Mouse (Mus musculus) testis, adult 2 months (tissue): ENCODE data around the gene Cebpa. TPM values are rescaled to one million over a fixed set of nuclear protein-coding genes. Genes with fewer than 3 reads are reported as not detected.

ENCODE experiments used
- H3K27ac ChIP-seq: fragments of 200-500 bp; 2 replicates; pipeline ENCODE4 v1.5.1; 2012; ENCODE audit warnings: low read depth, low read length; ENCODE audit not compliant: control insufficient read depth, insufficient read depth
- H3K27me3 ChIP-seq: fragments of 200-500 bp; 2 replicates; pipeline ENCODE4 v1.6.1; 2012; ENCODE audit warnings: mild to moderate bottlenecking, low read length, moderate library complexity; ENCODE audit not compliant: control insufficient read depth, insufficient read depth
- H3K36me3 ChIP-seq: fragments of 200-500 bp; 2 replicates; pipeline ENCODE4 v1.6.1; 2012; ENCODE audit warnings: mild to moderate bottlenecking, low read length; ENCODE audit not compliant: control insufficient read depth, insufficient read depth
- H3K4me1 ChIP-seq: fragments of 200-500 bp; 2 replicates; pipeline ENCODE4 v1.6.1; 2012; ENCODE audit warnings: low read length; ENCODE audit not compliant: control insufficient read depth, insufficient read depth
- H3K4me3 ChIP-seq: fragments of 200-500 bp; 2 replicates; pipeline ENCODE4 v1.5.1; 2012; ENCODE audit warnings: low read depth, mild to moderate bottlenecking, low read length, moderate library complexity, mixed read lengths; ENCODE audit not compliant: control insufficient read depth
- CTCF ChIP-seq: fragments of 200-500 bp; IDR thresholded peaks from 2 replicates; pipeline ENCODE4 v1.5.1; 2012; ENCODE audit warnings: low read depth, mild to moderate bottlenecking, inconsistent platforms, low read length, moderate library complexity; ENCODE audit not compliant: control insufficient read depth, insufficient read depth, insufficient replicate concordance
- POLR2A ChIP-seq: fragments of 200-500 bp; IDR thresholded peaks from 2 replicates; pipeline ENCODE4 v1.6.1; 2012; ENCODE audit warnings: low read depth, mild to moderate bottlenecking, inconsistent platforms, low read length, moderate library complexity; ENCODE audit not compliant: control insufficient read depth
- polyA plus RNA-seq: library from polyadenylated mRNA; depleted of rRNA; stranded (reverse); fragments of >200 nt; gene quantifications from 2 replicates; pipeline ENCODE4 v1.2.3, GENCODE M21; 2012

The Cebpa gene
- polyA plus RNA-seq, 1 experiment: 1.7 TPM

- no peak overlapping the region for H3K27ac ChIP-seq
- no peak overlapping the region for H3K4me3 ChIP-seq
- TF ChIP-seq POLR2A (no peak), CTCF (no peak)
- H3K36me3 ChIP-seq: no peaks in the 10 kb centered on the region
- H3K27me3 ChIP-seq: no peaks in the 10 kb centered on the region
- H3K4me1 ChIP-seq: no peaks in the 10 kb centered on the region
These were observed 6.9 kb downstream of the Cebpa start for GRCm38 (mm10) chr7:35125971-35126370.

- Histone ChIP-seq H3K4me1 (no peaks in the 10 kb centered on the region), H3K36me3 (no peaks in the 10 kb centered on the region), H3K4me3 (no peak overlapping the region), H3K27ac (no peak overlapping the region), H3K27me3 (no peaks in the 10 kb centered on the region)
- TF ChIP-seq POLR2A (no peak), CTCF (no peak)
These were observed 7.9 kb downstream of the Cebpa start for GRCm38 (mm10) chr7:35127001-35127400.

GRCm38 (mm10) chr7:35127721-35128120, 8.6 kb downstream of the Cebpa start:
- no peaks in the 10 kb centered on the region for H3K36me3 ChIP-seq
- no peaks in the 10 kb centered on the region for H3K27me3 ChIP-seq

GRCm38 (mm10) chr7:35128677-35129567, 9.8 kb downstream of the Cebpa start:
- no peak overlapping the region for H3K27ac ChIP-seq
- H3K36me3 ChIP-seq: no peaks in the 10 kb centered on the region
- H3K27me3 ChIP-seq: no peaks in the 10 kb centered on the region

More at GRCm38 (mm10) chr7:35127721-35128120, 8.6 kb downstream of the Cebpa start:
- Histone ChIP-seq H3K4me3 (no peak overlapping the region), H3K27ac (no peak overlapping the region), H3K4me1 (no peaks in the 10 kb centered on the region)
- TF ChIP-seq CTCF: no peak

GRCm38 (mm10) chr7:35130059-35130738, 11.1 kb downstream of the Cebpa start:
- no peak overlapping the region for H3K27ac ChIP-seq

More at GRCm38 (mm10) chr7:35128677-35129567, 9.8 kb downstream of the Cebpa start:
- TF ChIP-seq CTCF (no peak), POLR2A (no peak)
- H3K4me3 ChIP-seq: no peak overlapping the region
- H3K4me1 ChIP-seq: no peaks in the 10 kb centered on the region

DNA sequence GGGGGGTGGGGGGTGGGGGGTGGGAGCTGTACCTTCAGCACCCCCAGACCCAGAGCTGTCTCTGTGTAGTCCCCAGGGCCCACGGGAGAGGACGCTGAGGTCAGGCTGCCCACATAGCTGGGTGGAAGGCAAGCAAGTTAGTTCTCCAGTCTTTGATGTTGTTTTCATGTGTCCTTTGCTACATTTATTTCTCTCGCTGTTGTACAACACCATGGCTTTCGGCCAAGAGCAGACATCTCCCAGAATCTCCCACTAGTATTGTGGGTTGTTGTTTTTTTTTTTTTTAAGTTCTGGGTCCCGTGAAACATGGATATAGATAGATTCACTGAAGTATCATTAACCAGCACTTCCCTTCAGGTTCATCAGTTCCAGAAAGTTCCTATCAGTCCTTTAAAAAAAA, 11.8 kb downstream of the Cebpa start:
- TF ChIP-seq POLR2A: no peak
- TF ChIP-seq CTCF: no peak
- Histone ChIP-seq H3K27me3 (no peaks in the 10 kb centered on the region), H3K36me3 (no peaks in the 10 kb centered on the region), H3K4me1 (no peaks in the 10 kb centered on the region), H3K27ac (no peak overlapping the region), H3K4me3 (no peak overlapping the region)

More at GRCm38 (mm10) chr7:35130059-35130738, 11.1 kb downstream of the Cebpa start:
- no peak overlapping the region for H3K4me3 ChIP-seq
- TF ChIP-seq POLR2A (no peak), CTCF (no peak)
- no peaks in the 10 kb centered on the region for H3K27me3 ChIP-seq
- no peaks in the 10 kb centered on the region for H3K4me1 ChIP-seq
- H3K36me3 ChIP-seq: no peaks in the 10 kb centered on the region

GRCm38 (mm10) chr7:35131601-35132000, 12.5 kb downstream of the Cebpa start:
- Histone ChIP-seq H3K4me3 (no peak overlapping the region), H3K4me1 (no peaks in the 10 kb centered on the region), H3K36me3 (no peaks in the 10 kb centered on the region), H3K27ac (no peak overlapping the region), H3K27me3 (no peaks in the 10 kb centered on the region)
- no peak for TF ChIP-seq CTCF
- no peak for TF ChIP-seq POLR2A

- TF ChIP-seq CTCF: no peak
- no peak for TF ChIP-seq POLR2A
- no peaks in the 10 kb centered on the region for H3K27me3 ChIP-seq
- no peak overlapping the region for H3K27ac ChIP-seq
- no peak overlapping the region for H3K4me3 ChIP-seq
- no peaks in the 10 kb centered on the region for H3K4me1 ChIP-seq
- no peaks in the 10 kb centered on the region for H3K36me3 ChIP-seq
These were observed 15.5 kb downstream of the Cebpa start for GRCm38 (mm10) chr7:35134621-35135020.
